Mouse (Mus musculus) myocyte (in vitro differentiated cells): Measurements from ENCODE around the gene Gnpnat1. TPM values are rescaled to one million over a fixed set of nuclear protein-coding genes. Genes with fewer than 3 reads are reported as not detected.

Experiments used
- H3K27me3 ChIP-seq: one replicate; pipeline ENCODE4 v1.6.1; 2011; ENCODE audit not compliant: control insufficient read depth, insufficient read depth, insufficient read length
- H3K36me3 ChIP-seq: one replicate; pipeline ENCODE4 v1.6.1; 2011; ENCODE audit not compliant: control insufficient read depth, insufficient read depth
- H3K4me2 ChIP-seq: one replicate; pipeline ENCODE4 v1.6.1; 2011; ENCODE audit warnings: low read depth, control low read depth
- H3K4me3 ChIP-seq: one replicate; pipeline ENCODE4 v1.5.1; 2011; ENCODE audit warnings: mild to moderate bottlenecking, control low read depth, moderate library complexity
- H3K79me2 ChIP-seq: one replicate; pipeline ENCODE4 v1.6.1; 2011; ENCODE audit not compliant: control insufficient read depth, insufficient read depth
- H3ac ChIP-seq: one replicate; pipeline ENCODE4 v1.6.1; 2011; ENCODE audit not compliant: control insufficient read depth, insufficient read length
- CEBPB ChIP-seq: IDR thresholded peaks from 2 replicates; pipeline ENCODE4 v1.6.1; 2011; ENCODE audit warnings: mild to moderate bottlenecking, moderate library complexity; ENCODE audit not compliant: poor library complexity, insufficient read depth, severe bottlenecking
- E2F4 ChIP-seq: IDR thresholded peaks from one replicate; pipeline ENCODE4 v1.6.1; 2011; ENCODE audit warnings: mild to moderate bottlenecking, control low read depth, moderate library complexity; ENCODE audit not compliant: insufficient read depth
- MAX ChIP-seq: IDR thresholded peaks from one replicate; pipeline ENCODE4 v1.6.1; 2011; ENCODE audit warnings: low read depth, mild to moderate bottlenecking, control low read depth
- MYOD1 ChIP-seq, 3 experiments: IDR thresholded peaks; one replicate each; pipeline ENCODE4 v1.6.1; 2011; ENCODE audit warnings: control low read depth in 2 of 3, low read depth in 2 of 3, mild to moderate bottlenecking in 2 of 3, moderate library complexity in 1 of 3; ENCODE audit not compliant: insufficient read length in 2 of 3, control insufficient read depth in 1 of 3
- MYOG ChIP-seq, 3 experiments: IDR thresholded peaks; one replicate each; pipeline ENCODE4 v1.6.1; 2011; ENCODE audit warnings: control low read depth in 2 of 3, low read depth in 2 of 3, mild to moderate bottlenecking in 2 of 3; ENCODE audit not compliant: insufficient read length in 2 of 3, control insufficient read depth in 1 of 3, insufficient read depth in 1 of 3
- POLR2A ChIP-seq: IDR thresholded peaks from one replicate; pipeline ENCODE4 v1.6.1; 2011; ENCODE audit warnings: low read depth, mild to moderate bottlenecking, control low read depth, moderate library complexity; ENCODE audit not compliant: insufficient read length
- POLR2AphosphoS2 ChIP-seq: IDR thresholded peaks from one replicate; pipeline ENCODE4 v1.6.1; 2011; ENCODE audit warnings: low read depth, control low read depth; ENCODE audit not compliant: insufficient read length
- REST ChIP-seq: IDR thresholded peaks from one replicate; pipeline ENCODE4 v1.6.1; 2011; ENCODE audit warnings: mild to moderate bottlenecking, control low read depth, moderate library complexity; ENCODE audit not compliant: insufficient read depth, insufficient read length
- SRF ChIP-seq: IDR thresholded peaks from one replicate; pipeline ENCODE4 v1.6.1; 2011; ENCODE audit warnings: low read depth; ENCODE audit not compliant: control insufficient read depth, insufficient read length
- TCF12 ChIP-seq: IDR thresholded peaks from one replicate; pipeline ENCODE4 v1.6.1; 2011; ENCODE audit warnings: mild to moderate bottlenecking, control low read depth; ENCODE audit not compliant: poor library complexity, insufficient read depth, severe bottlenecking
- TCF3 ChIP-seq: IDR thresholded peaks from one replicate; pipeline ENCODE4 v1.6.1; 2011; ENCODE audit warnings: low read depth, control low read depth; ENCODE audit not compliant: insufficient read length
- USF1 ChIP-seq: IDR thresholded peaks from one replicate; pipeline ENCODE4 v1.6.1; 2011; ENCODE audit warnings: low read depth, mild to moderate bottlenecking, control low read depth, moderate library complexity
- polyA plus RNA-seq: library from polyadenylated mRNA; unstranded; fragments of >200 nt; fragmentation: generic; extraction: Trizol; gene quantifications from one replicate; pipeline ENCODE4 v1.2.1, GENCODE M21; 2012; ENCODE audit warnings: missing spikeins

Gnpnat1 gene
- polyA plus RNA-seq, 1 experiment: 33.9 TPM

DNA sequence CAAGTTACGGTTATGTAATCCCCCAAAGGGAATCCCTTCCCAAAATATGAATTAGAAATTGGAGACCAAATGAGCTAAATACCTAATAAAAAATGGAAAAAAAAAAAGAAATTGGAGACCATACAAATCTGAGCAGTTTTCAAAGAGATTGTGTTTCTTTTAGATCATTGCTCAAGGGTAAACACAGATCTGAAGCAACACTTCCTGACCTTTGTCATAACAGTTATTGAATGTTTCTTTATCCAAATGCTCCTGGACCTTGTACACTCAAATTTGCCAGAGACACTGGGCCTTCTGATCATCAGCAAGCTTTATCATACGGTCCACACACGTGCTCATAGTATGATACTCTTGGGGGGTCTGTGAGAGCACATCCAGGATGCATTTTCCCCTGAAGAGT lies 13.8 kb upstream of the Gnpnat1 start:
- Histone ChIP-seq H3K4me2 (no peak overlapping the region), H3K4me3 (no peak overlapping the region), H3ac (no peak overlapping the region), H3K79me2 (no peaks in the 10 kb centered on the region), H3K27me3 (peaks cover 6% of the 10 kb centered on the region), H3K36me3 (no peaks in the 10 kb centered on the region)
- TF ChIP-seq E2F4: no peak

DNA sequence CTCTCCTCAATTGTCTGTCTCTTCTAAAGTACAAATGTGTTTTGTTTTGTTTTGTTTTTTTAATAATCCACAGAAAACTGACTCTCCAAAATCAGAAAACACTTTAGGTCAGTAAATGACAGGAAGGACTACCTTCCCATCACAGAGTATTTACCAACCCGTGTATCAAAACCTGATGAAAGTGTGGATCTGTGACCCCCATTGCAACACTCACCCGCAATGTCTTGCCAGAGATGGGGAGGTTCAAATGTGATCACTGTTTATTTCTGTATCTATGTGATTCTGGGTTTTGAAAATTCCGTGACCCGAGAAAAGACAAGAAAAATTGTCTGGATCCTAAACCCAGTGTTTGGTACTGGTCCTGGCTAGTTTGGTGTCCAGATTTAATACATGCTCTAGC lies 11.6 kb upstream of the Gnpnat1 start:
- peaks cover 15% of the 10 kb centered on the region for H3K27me3 ChIP-seq
- no peaks in the 10 kb centered on the region for H3K36me3 ChIP-seq
- no peak overlapping the region for H3ac ChIP-seq
- no peak overlapping the region for H3K4me3 ChIP-seq
- no peak for TF ChIP-seq E2F4
- no peak for TF ChIP-seq MAX
- no peak for TF ChIP-seq POLR2AphosphoS2
- no peak for TF ChIP-seq TCF12
- TF ChIP-seq REST: no peak
- no peak for TF ChIP-seq CEBPB
- no peak for TF ChIP-seq SRF
- no peak for TF ChIP-seq USF1
- no peak for TF ChIP-seq MYOG (IDR thresholded peaks at IDR 0.05; ENCODE audit: control insufficient read depth in 1 of 3, insufficient read depth in 1 of 3, insufficient read length in 2 of 3, low read depth in 2 of 3)
- TF ChIP-seq POLR2A: no peak
- no peak for TF ChIP-seq MYOD1 (IDR thresholded peaks at IDR 0.05; ENCODE audit: control insufficient read depth in 1 of 3, insufficient read length in 2 of 3, low read depth in 2 of 3)
- H3K79me2 ChIP-seq: no peaks in the 10 kb centered on the region
- H3K4me2 ChIP-seq: no peak overlapping the region

DNA sequence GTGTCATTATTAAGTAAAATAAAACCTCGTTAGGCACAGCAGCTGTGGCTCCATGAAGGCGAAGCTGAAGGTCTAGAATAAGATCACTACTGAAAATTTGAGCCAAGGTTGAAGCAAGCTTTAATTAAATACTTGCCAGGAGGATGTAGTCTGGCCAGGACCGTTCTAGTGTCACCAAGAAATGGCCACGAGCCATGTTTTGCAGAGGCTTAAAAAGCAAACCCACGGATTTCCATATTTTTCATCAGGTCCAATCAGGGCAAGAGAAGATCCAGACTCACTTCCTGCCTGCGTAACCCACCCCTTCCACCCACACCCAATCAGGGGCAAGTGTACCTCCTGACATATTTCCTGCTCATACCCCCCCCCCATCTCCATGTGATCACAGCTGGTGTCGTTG lies 1.1 kb downstream of the Gnpnat1 start:
- Histone ChIP-seq H3ac (no peak overlapping the region), H3K36me3 (no peaks in the 10 kb centered on the region), H3K79me2 (no peaks in the 10 kb centered on the region), H3K4me2 (no peak overlapping the region), H3K27me3 (no peaks in the 10 kb centered on the region), H3K4me3 (no peak overlapping the region)
- TF ChIP-seq MAX: no peak
- TF ChIP-seq POLR2AphosphoS2: no peak
- no peak for TF ChIP-seq CEBPB
- no peak for TF ChIP-seq TCF12
- TF ChIP-seq POLR2A: no peak
- TF ChIP-seq SRF: no peak
- no peak for TF ChIP-seq MYOG (IDR thresholded peaks at IDR 0.05; ENCODE audit: control insufficient read depth in 1 of 3, insufficient read depth in 1 of 3, insufficient read length in 2 of 3, low read depth in 2 of 3)
- no peak for TF ChIP-seq REST
- TF ChIP-seq MYOD1 (IDR thresholded peaks at IDR 0.05; ENCODE audit: control insufficient read depth in 1 of 3, insufficient read length in 2 of 3, low read depth in 2 of 3): no peak
- TF ChIP-seq USF1: no peak
- no peak for TF ChIP-seq E2F4
- TF ChIP-seq TCF3: no peak

DNA sequence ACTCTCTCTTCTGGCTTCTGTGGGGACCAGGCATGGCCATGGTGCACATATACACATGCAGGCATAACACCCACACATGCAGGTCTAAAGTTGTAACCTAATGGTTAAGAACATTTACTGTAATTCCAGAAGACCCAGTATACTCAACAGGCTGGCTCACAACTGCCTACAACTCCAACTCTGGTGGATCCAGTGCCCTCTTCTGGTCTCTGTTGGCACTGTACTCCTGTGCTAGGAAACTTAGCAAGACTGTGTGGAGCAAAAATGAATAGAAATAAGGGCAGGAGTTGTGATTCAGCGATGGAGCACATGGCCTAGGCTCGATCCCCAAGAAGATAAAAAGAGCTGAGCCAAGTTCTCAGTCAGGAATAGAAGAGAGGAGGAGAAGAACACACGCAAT lies 4.9 kb downstream of the Gnpnat1 start:
- TF ChIP-seq POLR2AphosphoS2 (no peak), MAX (no peak), REST (no peak), USF1 (no peak), MYOD1 (IDR thresholded peaks at IDR 0.05; ENCODE audit: control insufficient read depth in 1 of 3, insufficient read length in 2 of 3, low read depth in 2 of 3) (no peak), TCF3 (no peak), MYOG (IDR thresholded peaks at IDR 0.05; ENCODE audit: control insufficient read depth in 1 of 3, insufficient read depth in 1 of 3, insufficient read length in 2 of 3, low read depth in 2 of 3) (no peak), TCF12 (no peak), E2F4 (no peak), CEBPB (no peak), SRF (no peak)
- Histone ChIP-seq H3K27me3 (no peaks in the 10 kb centered on the region), H3K4me3 (no peak overlapping the region), H3K36me3 (no peaks in the 10 kb centered on the region), H3K79me2 (no peaks in the 10 kb centered on the region), H3ac (no peak overlapping the region), H3K4me2 (no peak overlapping the region)

DNA sequence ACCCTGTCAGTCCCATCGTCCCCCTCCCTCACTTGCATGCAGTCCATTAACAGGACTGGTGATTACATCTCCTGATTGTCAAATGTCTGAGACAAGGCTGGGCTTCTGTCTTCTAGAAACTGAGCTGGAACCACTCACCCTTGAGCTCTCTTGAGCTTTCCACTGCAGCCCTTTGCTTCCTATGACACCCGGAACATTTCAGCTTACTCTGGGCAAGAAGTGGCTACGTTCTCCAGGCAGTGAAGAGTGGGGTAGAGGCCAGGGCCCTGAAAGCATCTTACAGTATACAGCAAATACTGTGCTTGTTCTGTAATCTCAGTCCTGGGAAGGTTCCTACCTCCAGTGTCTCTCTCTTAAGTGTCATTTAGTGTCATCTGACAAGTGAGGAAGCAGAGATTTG lies 15.5 kb downstream of the Gnpnat1 start:
- Histone ChIP-seq H3K4me2 (peak overlapping the region; percentile 79), H3ac (peak overlapping the region; percentile 52), H3K27me3 (no peaks in the 10 kb centered on the region), H3K36me3 (peaks cover 10% of the 10 kb centered on the region), H3K4me3 (peak overlapping the region; percentile 42), H3K79me2 (peaks cover 34% of the 10 kb centered on the region)
- no peak for TF ChIP-seq TCF12
- no peak for TF ChIP-seq E2F4
- no peak for TF ChIP-seq POLR2A
- no peak for TF ChIP-seq MYOD1 (IDR thresholded peaks at IDR 0.05; ENCODE audit: control insufficient read depth in 1 of 3, insufficient read length in 2 of 3, low read depth in 2 of 3)
- TF ChIP-seq TCF3: no peak
- no peak for TF ChIP-seq REST
- TF ChIP-seq MAX: no peak
- no peak for TF ChIP-seq SRF
- no peak for TF ChIP-seq MYOG (IDR thresholded peaks at IDR 0.05; ENCODE audit: control insufficient read depth in 1 of 3, insufficient read depth in 1 of 3, insufficient read length in 2 of 3, low read depth in 2 of 3)
- TF ChIP-seq POLR2AphosphoS2: no peak
- no peak for TF ChIP-seq CEBPB
- TF ChIP-seq USF1: no peak
